Mouse (Mus musculus) WW6 (cell line): Measurements from ENCODE around the gene Ap3b2.

ENCODE experiments used
- DNase-seq: peaks from one replicate; pipeline ENCODE4 v3.0.0-alpha.2; 2013; ENCODE audit warnings: low read depth, low spot score

The Ap3b2 gene

GRCm38 (mm10) chr7:81476833-81477232 is 16.9 kb downstream of the Ap3b2 start:
- DNase-seq: no peak

DNA sequence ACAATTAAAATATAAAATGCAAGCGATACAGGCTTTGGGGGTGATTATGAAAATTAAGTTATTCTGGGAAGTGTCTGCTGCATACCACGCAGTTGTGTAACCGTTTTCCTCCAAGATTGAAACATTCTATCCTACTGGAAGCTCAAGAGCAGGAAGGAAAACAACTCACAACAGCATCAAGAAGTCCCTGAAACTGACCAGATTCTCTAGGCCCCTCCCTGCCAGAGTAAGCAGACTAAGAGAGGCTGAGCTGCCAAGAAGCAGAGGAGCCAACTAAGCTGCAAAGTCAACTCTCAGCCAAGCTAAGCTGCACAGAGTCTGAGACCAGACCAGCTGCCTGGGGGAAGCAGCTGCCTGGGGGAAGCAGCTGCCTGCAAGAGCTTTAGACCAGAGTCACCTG is 18.5 kb downstream of the Ap3b2 start:
- DNase-seq: no peak

DNA sequence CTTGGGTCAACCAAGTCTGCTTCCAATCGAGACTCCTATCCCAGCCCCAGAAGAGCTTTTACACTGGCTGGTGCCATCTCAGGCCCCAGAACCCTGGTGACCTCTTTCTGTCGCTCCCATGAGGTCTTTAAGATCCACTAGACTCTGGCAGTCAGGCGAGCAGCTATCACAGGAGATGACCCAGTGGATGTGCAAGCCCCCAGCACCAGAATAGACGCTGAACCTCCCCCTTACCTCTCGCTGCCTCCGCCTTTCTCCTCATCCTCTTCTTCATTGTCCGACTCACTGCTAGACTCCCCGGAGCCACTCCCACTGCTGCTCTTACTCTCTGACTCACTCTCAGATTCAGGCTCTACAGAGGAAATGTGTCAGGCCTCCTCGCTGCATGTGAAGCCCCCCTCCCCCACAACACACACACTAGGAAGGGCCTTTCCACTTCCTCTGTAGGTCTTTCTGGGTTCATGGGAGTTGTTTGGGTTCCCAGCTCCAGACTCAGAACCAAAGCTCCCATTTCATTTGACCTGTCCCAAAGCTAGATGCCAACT is 28.7 kb downstream of the Ap3b2 start:
- no peak for DNase-seq

- no peak for DNase-seq
Measured at GRCm38 (mm10) chr7:81464116-81464515, 29.6 kb downstream of the Ap3b2 start.

GRCm38 (mm10) chr7:81462815-81463214 is 30.9 kb downstream of the Ap3b2 start:
- no peak for DNase-seq

- DNase-seq: no peak
Measured at GRCm38 (mm10) chr7:81455155-81455651, 38.5 kb downstream of the Ap3b2 start, which contains the start of gene Cpeb1. Cpeb1 (minus strand) TSS chr7:81455465.

DNA sequence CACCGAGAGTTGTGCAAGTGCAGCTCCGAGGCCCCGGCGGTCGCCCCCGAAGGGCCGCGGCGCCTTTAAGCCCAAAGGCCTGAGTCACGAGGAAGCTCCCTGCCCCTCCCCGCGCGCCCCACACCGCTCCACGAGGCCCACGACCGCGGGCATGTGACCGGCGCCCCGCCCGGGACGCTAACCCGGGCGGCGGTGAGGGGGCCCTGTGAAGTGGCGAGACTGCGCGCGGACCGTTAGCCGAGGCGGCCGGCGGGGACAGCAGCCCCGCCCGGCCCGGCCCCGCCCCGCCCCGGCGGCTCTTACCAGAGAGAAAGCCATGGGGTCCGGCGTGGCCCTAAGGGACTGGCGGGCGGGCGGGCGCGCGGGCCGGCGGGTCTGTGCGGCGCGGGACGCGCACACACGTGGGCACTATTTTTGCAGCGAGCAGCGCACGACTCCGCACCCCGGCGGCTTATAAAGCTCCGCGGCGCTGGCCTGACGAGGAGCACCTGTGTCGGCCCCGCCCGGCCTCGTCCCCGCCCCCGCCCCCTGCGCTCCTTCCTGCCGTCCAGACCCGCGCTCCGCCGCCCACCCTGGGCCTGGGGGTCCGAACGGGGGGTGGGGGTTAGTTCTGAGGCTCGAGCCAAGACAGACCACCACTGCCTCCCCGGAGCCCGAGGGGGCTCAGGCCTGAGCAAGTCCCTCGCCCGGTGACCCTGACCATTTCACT is 39.2 kb downstream of the Ap3b2 start:
- no peak for DNase-seq

GRCm38 (mm10) chr7:81453443-81454274 is 40.1 kb downstream of the Ap3b2 start:
- no peak for DNase-seq

DNA sequence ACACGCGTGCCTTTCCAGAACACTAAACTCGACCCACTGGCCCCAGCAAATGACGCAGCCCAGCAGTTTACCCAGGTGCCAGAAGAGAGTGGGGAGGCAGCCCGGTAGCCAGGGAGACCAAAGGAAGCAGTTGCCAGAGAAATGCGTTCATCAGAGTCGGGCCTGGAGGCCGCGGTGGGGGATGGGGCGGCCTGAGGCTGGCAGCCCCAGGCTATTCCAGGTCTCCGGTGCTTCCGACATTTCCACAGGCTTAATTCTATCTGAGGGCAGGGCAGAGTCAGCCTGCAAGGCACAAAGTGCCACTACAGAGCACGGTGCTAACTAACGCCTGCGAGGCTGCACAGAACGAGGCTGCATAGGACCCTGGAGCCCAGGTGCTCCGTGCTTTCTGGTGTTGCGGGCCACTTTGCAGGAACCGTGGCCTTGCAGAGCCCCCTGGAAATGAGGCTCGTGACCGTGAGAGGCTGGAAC is 40.7 kb downstream of the Ap3b2 start:
- DNase-seq: no peak
